Mouse (Mus musculus): ENCODE results near the gene Gm10718. TPM values are rescaled to one million over a fixed set of nuclear protein-coding genes. Genes with fewer than 3 reads are reported as not detected.
A peak's percentile ranks its signal among the peaks of the same experiment; 100 is the strongest.
"Not testable (repeated sequence)": the region's sequence is repeated elsewhere in the genome, so short reads cannot be mapped to it uniquely, and the experiment has no call there.

The Gm10718 gene
- polyA plus RNA-seq, 1 experiment from 2014 or later = 1.3 TPM

DNA sequence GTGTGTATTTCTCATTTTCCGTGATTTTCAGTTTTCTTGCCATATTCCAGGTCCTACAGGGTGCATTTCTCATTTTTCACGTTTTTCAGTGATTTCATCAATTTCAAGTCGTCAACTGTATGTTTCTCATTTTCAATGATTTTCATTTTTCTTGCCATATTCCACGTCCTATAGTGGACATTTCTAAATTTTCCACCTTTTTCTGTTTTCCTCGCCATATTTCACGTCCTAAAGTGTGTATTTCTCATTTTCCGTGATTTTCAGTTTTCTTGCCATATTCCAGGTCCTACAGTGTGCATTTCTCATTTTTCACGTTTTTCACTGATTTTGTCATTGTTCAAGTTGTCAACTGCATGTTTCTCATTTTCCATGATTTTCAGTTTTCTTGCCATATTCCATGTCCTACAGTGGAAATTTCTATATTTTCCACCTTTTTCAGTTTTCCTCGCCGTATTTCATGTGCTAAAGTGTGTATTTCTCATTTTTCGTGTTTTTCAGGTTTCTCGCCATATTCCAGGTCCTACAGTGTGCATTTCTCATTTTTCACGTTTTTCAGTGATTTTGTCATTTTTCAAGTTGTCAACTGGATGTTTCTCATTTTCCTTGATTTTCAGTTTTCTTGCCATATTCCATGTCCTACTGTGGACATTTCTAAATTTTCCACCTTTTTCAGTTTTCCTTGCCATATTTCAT, 885 bp upstream of the Gm10718 start:
- not testable (repeated sequence) for ATAC-seq (ENCODE audit: insufficient read depth, low FRiP score, low TSS enrichment); H3K4me3 ChIP-seq (ENCODE audit: low read depth, low read length); H3K4me2 ChIP-seq (ENCODE audit: low read depth); H3K36me3 ChIP-seq (ENCODE audit: control insufficient read depth, insufficient read depth, low read length); DNase-seq (ENCODE audit: low spot score); H3K4me1 ChIP-seq (ENCODE audit: control insufficient read depth, insufficient read depth, low read length); H3K27me3 ChIP-seq (ENCODE audit: control insufficient read depth, insufficient read depth, low read length); H3K27ac ChIP-seq (ENCODE audit: low read depth, low read length); H3K9ac ChIP-seq (ENCODE audit: low read length); H3K9me3 ChIP-seq (ENCODE audit: control insufficient read depth, low read length)
- 69% methylated on average over 9 of the region's 13 CpGs for WGBS

DNA sequence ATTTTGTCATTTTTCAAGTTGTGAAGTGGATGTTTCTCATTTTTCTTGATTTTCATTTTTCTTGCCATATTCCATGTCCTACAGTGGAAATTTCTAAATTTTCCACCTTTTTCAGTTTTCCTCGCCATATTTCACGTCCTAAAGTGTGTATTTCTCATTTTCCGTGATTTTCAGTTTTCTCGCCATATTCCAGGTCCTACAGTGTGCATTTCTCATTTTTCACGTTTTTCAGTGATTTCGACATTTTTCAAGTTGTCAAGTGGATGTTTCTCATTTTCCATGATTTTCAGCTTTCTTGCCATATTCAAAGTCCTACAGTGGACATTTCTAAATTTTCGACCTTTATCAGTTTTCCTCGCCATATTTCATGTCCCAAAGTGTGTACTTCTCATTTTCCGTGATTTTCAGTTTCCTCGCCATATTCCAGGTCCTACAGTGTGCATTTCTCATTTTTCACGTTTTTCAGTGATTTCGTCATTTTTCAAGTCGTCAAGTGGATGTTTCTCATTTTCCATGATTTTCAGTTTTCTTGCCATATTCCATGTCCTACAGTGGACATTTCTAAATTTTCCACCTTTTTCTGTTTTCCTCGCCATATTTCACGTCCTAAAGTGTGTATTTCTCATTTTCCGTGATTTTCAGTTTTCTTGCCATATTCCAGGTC, 770 bp downstream of the Gm10718 start:
- H3K4me1 ChIP-seq (ENCODE audit: control insufficient read depth, insufficient read depth, low read length); H3K27ac ChIP-seq (ENCODE audit: low read depth, low read length); ATAC-seq (ENCODE audit: insufficient read depth, low FRiP score, low TSS enrichment); H3K4me3 ChIP-seq (ENCODE audit: low read depth, low read length); H3K9me3 ChIP-seq (ENCODE audit: control insufficient read depth, low read length); H3K9ac ChIP-seq (ENCODE audit: low read length); H3K4me2 ChIP-seq (ENCODE audit: low read depth); H3K36me3 ChIP-seq (ENCODE audit: control insufficient read depth, insufficient read depth, low read length); H3K27me3 ChIP-seq (ENCODE audit: control insufficient read depth, insufficient read depth, low read length); DNase-seq (ENCODE audit: low spot score): not testable (repeated sequence)
- 68% methylated on average over 14 of the region's 16 CpGs for WGBS

DNA sequence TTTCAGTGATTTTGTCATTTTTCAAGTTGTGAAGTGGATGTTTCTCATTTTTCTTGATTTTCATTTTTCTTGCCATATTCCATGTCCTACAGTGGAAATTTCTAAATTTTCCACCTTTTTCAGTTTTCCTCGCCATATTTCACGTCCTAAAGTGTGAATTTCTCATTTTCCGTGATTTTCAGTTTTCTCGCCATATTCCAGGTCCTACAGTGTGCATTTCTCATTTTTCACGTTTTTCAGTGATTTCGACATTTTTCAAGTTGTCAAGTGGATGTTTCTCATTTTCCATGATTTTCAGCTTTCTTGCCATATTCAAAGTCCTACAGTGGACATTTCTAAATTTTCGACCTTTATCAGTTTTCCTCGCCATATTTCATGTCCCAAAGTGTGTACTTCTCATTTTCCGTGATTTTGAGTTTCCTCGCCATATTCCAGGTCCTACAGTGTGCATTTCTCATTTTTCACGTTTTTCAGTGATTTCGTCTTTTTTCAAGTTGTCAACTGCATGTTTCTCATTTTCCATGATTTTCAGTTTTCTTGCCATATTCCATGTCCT, 1.6 kb downstream of the Gm10718 start, which contains the start of gene Gm10717:
Gene Gm10717 (plus strand): TSS at position 506 of the 556 bp plus-strand sequence.
- H3K36me3 ChIP-seq (ENCODE audit: control insufficient read depth, insufficient read depth, low read length); H3K4me3 ChIP-seq (ENCODE audit: low read depth, low read length); H3K27ac ChIP-seq (ENCODE audit: low read depth, low read length); H3K9ac ChIP-seq (ENCODE audit: low read length); H3K9me3 ChIP-seq (ENCODE audit: control insufficient read depth, low read length); H3K4me2 ChIP-seq (ENCODE audit: low read depth); H3K27me3 ChIP-seq (ENCODE audit: control insufficient read depth, insufficient read depth, low read length); ATAC-seq (ENCODE audit: insufficient read depth, low FRiP score, low TSS enrichment); DNase-seq (ENCODE audit: low spot score); H3K4me1 ChIP-seq (ENCODE audit: control insufficient read depth, insufficient read depth, low read length): not testable (repeated sequence)
- 71% methylated on average over 12 of the region's 12 CpGs for WGBS

DNA sequence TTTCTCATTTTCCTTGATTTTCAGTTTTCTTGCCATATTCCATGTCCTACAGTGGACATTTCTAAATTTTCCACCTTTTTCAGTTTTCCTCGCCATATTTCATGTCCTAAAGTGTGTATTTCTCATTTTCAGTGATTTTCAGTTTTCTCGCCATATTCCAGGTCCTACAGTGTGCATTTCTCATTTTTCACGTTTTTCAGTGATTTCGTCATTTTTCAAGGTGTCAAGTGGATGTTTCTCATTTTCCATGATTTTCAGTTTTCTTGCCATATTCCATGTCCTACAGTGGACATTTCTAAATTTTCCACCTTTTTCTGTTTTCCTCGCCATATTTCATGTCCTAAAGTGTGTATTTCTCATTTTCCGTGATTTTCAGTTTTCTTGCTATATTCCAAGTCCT, 2.3 kb downstream of the Gm10718 start:
- not testable (repeated sequence) for H3K36me3 ChIP-seq (ENCODE audit: control insufficient read depth, insufficient read depth, low read length); H3K27ac ChIP-seq (ENCODE audit: low read depth, low read length); H3K9ac ChIP-seq (ENCODE audit: low read length); H3K4me1 ChIP-seq (ENCODE audit: control insufficient read depth, insufficient read depth, low read length); ATAC-seq (ENCODE audit: insufficient read depth, low FRiP score, low TSS enrichment); H3K9me3 ChIP-seq (ENCODE audit: control insufficient read depth, low read length); H3K27me3 ChIP-seq (ENCODE audit: control insufficient read depth, insufficient read depth, low read length); H3K4me3 ChIP-seq (ENCODE audit: low read depth, low read length); H3K4me2 ChIP-seq (ENCODE audit: low read depth); DNase-seq (ENCODE audit: low spot score)
- 58% methylated on average over 4 of the region's 6 CpGs for WGBS

DNA sequence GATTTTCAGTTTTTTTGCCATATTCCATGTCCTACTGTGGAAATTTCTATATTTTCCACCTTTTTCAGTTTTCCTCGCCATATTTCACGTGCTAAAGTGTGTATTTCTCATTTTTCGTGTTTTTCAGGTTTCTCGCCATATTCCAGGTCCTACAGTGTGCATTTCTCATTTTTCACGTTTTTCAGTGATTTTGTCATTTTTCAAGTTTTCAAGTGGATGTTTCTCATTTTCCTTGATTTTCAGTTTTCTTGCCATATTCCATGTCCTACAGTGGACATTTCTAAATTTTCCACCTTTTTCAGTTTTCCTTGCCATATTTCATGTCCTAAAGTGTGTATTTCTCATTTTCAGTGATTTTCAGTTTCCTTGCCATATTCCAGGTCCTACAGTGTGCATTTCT, 2.8 kb downstream of the Gm10718 start:
- not testable (repeated sequence) for H3K9ac ChIP-seq (ENCODE audit: low read length); H3K36me3 ChIP-seq (ENCODE audit: control insufficient read depth, insufficient read depth, low read length); H3K27ac ChIP-seq (ENCODE audit: low read depth, low read length); H3K4me1 ChIP-seq (ENCODE audit: control insufficient read depth, insufficient read depth, low read length); H3K4me3 ChIP-seq (ENCODE audit: low read depth, low read length); H3K4me2 ChIP-seq (ENCODE audit: low read depth); H3K9me3 ChIP-seq (ENCODE audit: control insufficient read depth, low read length); ATAC-seq (ENCODE audit: insufficient read depth, low FRiP score, low TSS enrichment); DNase-seq (ENCODE audit: low spot score); H3K27me3 ChIP-seq (ENCODE audit: control insufficient read depth, insufficient read depth, low read length)
- WGBS = 72% methylated on average over 5 of the region's 5 CpGs

DNA sequence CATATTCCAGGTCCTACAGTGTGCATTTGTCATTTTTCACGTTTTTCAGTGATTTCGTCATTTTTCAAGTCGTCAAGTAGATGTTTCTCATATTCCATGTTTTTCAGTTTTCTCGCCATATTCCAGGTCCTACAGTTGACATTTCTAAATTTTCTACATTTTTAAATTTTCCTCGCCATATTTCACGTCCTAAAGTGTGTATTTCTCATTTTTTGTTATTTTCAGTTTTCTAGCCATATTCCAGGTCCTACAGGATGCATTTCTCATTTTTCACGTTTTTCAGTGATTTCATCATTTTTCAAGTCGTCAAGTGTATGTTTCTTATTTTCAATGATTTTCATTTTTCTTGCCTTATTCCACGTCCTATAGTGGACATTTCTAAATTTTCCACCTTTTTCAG, 3.4 kb downstream of the Gm10718 start:
- ATAC-seq (ENCODE audit: insufficient read depth, low FRiP score, low TSS enrichment); H3K27ac ChIP-seq (ENCODE audit: low read depth, low read length); H3K9ac ChIP-seq (ENCODE audit: low read length); H3K4me3 ChIP-seq (ENCODE audit: low read depth, low read length); H3K36me3 ChIP-seq (ENCODE audit: control insufficient read depth, insufficient read depth, low read length); DNase-seq (ENCODE audit: low spot score); H3K4me2 ChIP-seq (ENCODE audit: low read depth); H3K4me1 ChIP-seq (ENCODE audit: control insufficient read depth, insufficient read depth, low read length); H3K9me3 ChIP-seq (ENCODE audit: control insufficient read depth, low read length); H3K27me3 ChIP-seq (ENCODE audit: control insufficient read depth, insufficient read depth, low read length): not testable (repeated sequence)
- WGBS = 64% methylated on average over 9 of the region's 9 CpGs

DNA sequence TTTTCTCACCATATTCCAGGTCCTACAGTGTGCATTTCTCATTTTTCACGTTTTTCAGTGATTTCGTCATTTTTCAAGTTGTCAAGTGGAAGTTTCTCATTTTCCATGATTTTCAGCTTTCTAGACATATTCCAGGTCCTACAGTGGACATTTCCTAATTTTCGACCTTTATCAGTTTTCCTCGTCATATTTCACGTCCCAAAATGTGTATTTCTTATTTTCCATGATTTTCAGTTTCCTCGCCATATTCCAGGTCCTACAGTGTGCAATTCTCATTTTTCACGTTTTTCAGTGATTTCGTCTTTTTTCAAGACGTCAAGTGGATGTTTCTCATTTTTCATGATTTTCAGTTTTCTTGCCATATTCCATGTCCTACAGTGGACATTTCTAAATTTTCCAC, 3.9 kb downstream of the Gm10718 start:
- not testable (repeated sequence) for H3K27me3 ChIP-seq (ENCODE audit: control insufficient read depth, insufficient read depth, low read length); H3K4me2 ChIP-seq (ENCODE audit: low read depth); H3K4me3 ChIP-seq (ENCODE audit: low read depth, low read length); H3K9me3 ChIP-seq (ENCODE audit: control insufficient read depth, low read length); H3K27ac ChIP-seq (ENCODE audit: low read depth, low read length); H3K36me3 ChIP-seq (ENCODE audit: control insufficient read depth, insufficient read depth, low read length); H3K4me1 ChIP-seq (ENCODE audit: control insufficient read depth, insufficient read depth, low read length); H3K9ac ChIP-seq (ENCODE audit: low read length)
- peak; percentile 25; the same call in 1 of the 2 replicates for ATAC-seq (ENCODE audit: insufficient read depth, low FRiP score, low TSS enrichment)
- peak; percentile 8 for DNase-seq (ENCODE audit: low spot score)
- WGBS = 71% methylated on average over 9 of the region's 9 CpGs

DNA sequence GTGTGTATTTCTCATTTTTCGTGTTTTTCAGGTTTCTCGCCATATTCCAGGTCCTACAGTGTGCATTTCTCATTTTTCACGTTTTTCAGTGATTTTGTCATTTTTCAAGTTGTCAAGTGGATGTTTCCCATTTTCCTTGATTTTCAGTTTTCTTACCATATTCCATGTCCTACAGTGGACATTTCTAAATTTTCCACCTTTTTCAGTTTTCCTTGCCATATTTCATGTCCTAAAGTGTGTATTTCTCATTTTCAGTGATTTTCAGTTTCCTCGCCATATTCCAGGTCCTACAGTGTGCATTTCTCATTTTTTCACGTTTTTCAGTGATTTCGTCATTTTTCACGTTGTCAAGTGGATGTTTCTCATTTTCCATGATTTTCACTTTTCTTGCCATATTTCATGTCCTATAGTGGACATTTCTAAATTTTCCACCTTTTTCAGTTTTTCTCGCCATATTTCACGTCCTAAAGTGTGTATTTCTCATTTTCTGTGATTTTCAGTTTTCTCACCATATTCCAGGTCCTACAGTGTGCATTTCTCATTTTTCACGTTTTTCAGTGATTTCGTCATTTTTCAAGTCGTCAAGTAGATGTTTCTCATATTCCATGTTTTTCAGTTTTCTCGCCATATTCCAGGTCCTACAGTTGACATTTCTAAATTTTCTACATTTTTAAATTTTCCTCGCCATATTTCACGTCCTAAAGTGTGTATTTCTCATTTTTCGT, 6.1 kb downstream of the Gm10718 start:
- H3K4me1 ChIP-seq (ENCODE audit: control insufficient read depth, insufficient read depth, low read length); H3K36me3 ChIP-seq (ENCODE audit: control insufficient read depth, insufficient read depth, low read length); DNase-seq (ENCODE audit: low spot score); H3K27me3 ChIP-seq (ENCODE audit: control insufficient read depth, insufficient read depth, low read length); H3K4me3 ChIP-seq (ENCODE audit: low read depth, low read length); H3K9ac ChIP-seq (ENCODE audit: low read length); ATAC-seq (ENCODE audit: insufficient read depth, low FRiP score, low TSS enrichment); H3K27ac ChIP-seq (ENCODE audit: low read depth, low read length); H3K9me3 ChIP-seq (ENCODE audit: control insufficient read depth, low read length); H3K4me2 ChIP-seq (ENCODE audit: low read depth): not testable (repeated sequence)
- WGBS = 67% methylated on average over 12 of the region's 16 CpGs

Measured in neural tube, embryonic 11.5 days (tissue).